Mouse (Mus musculus) bone marrow, adult 2 months (tissue): ENCODE data around the gene Six1.

Source experiments
- CTCF ChIP-seq: fragments of 200-500 bp; IDR thresholded peaks from 2 replicates; pipeline ENCODE4 v1.5.1; 2011; ENCODE audit warnings: low read length, control low read depth; ENCODE audit not compliant: control insufficient read depth, insufficient read depth
- POLR2A ChIP-seq: fragments of 200-500 bp; IDR thresholded peaks from 2 replicates; pipeline ENCODE4 v1.6.1; 2011; ENCODE audit warnings: low read depth, mild to moderate bottlenecking, control low read depth, low read length, borderline replicate concordance; ENCODE audit not compliant: control insufficient read depth

- no peak for TF ChIP-seq CTCF
- no peak for TF ChIP-seq POLR2A
These were observed 3.8 kb upstream of the Six1 start for GRCm38 (mm10) chr12:73057492-73057891.
